Mouse (Mus musculus) left cerebral cortex, adult 8-10 months (tissue): ENCODE measurements at regions not wholly inside any gene's neighbourhood (a gene's known extent, or its start where the extent isn't known, plus 50 kb on each side); places are given as distances from the start of the nearest gene placed in this dataset.
"Not testable (repeated sequence)": the region's sequence is repeated elsewhere in the genome, so short reads cannot be mapped to it uniquely, and the experiment has no call there.

ENCODE experiments used
- DNase-seq, 2 experiments: peaks; one replicate each; pipeline ENCODE4 v3.0.0; 2022; ENCODE audit warnings: low spot score in 2 of 2

GRCm38 (mm10) chr15:23536691-23537090 is 987.9 kb downstream of the Cdh18 start:
- DNase-seq: no peak

GRCm38 (mm10) chr15:23537449-23537848 is 988.6 kb downstream of the Cdh18 start:
- no peak for DNase-seq

- peak in 1 of 2 experiments; percentile 32 for DNase-seq
These were observed 1011.3 kb downstream of the Cdh18 start for GRCm38 (mm10) chr15:23560136-23560535.

- no peak for DNase-seq
These were observed 1013.4 kb downstream of the Cdh18 start for GRCm38 (mm10) chr15:23562181-23562580.

GRCm38 (mm10) chr15:23564981-23565380 is 1016.2 kb downstream of the Cdh18 start:
- DNase-seq: no peak

- no peak for DNase-seq
These were observed 1018.2 kb downstream of the Cdh18 start for GRCm38 (mm10) chr15:23566886-23567655.

GRCm38 (mm10) chr15:23568651-23569050 is 1019.8 kb downstream of the Cdh18 start:
- not testable (repeated sequence) for DNase-seq

- DNase-seq: no peak
These were observed 1033.1 kb downstream of the Cdh18 start for GRCm38 (mm10) chr15:23581898-23582297.

GRCm38 (mm10) chr15:23590451-23590850 is 1041.6 kb downstream of the Cdh18 start:
- no peak for DNase-seq

GRCm38 (mm10) chr15:23600445-23600844 is 1051.6 kb downstream of the Cdh18 start:
- DNase-seq: no peak
